Mouse (Mus musculus) mature B cell (primary cell): ENCODE measurements around the gene Selenbp1.

Source experiments
- in situ Hi-C: fragments of 300-500 bp; cut with MboI; formaldehyde crosslinking; loops from 2 replicates; pipeline ENCODE4 v1.14.3; 2019

Gene Selenbp1

DNA sequence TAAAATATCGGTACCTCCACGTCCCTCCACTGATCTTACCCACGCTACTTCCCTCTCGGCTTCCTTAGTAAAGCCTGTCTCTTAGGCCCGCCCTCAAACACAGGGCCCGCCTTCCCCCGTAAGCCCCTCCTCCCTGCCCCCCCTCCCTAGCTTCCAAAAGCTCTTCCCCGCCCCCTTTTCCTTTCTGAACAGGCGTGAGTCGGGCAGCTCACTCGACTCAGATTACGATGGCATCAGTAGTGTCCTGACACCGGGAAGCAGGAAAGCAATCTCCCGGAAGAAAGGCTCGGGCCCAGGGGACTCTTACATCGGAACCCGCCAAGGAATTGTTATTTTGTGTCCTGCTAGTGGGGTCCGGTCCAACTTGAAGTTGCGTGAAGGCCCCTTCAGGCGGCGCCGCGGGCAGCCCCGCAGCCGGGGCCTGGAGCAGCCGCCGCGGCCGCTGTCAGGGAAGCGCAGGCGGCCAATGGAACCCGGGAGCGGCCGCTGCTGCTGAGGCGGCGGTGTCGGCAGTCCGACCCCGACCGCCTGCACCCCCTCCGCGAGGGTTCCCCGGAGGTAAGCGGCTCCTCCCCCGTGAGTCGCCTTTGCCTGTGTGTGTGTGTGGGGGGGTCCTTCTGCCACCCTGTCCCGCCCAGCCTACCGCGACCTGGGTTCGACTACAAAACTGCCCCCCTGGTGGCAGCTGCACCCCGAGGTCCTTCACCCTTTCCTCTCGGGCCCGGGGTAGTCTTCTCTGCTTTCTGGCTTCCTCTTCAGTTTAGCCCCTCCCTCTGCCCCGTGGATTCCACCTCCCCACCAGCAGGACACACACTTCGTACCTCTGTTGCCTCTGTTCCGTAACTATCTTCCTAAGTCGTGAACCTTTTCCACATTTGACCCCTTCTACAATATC lies 41.9 kb downstream of the Selenbp1 start, which contains the start of gene Pi4kb:
TSS of gene Pi4kb (plus strand) at position 204 of the 895 bp plus-strand sequence.
- in situ Hi-C loops: no loop called here

DNA sequence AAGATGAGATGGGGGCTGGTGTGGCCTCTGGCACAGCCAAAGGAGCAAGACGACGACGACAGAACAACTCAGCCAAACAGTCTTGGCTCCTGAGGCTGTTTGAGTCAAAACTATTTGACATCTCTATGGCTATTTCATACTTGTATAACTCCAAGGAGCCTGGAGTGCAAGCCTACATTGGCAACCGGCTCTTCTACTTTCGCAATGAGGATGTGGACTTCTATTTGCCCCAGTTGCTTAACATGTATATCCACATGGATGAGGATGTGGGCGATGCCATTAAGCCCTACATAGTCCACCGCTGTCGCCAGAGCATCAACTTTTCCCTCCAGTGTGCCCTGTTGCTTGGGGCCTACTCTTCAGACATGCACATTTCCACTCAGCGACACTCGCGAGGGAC lies 51.5 kb downstream of the Selenbp1 start:
- in situ Hi-C loops: no loop called here

DNA sequence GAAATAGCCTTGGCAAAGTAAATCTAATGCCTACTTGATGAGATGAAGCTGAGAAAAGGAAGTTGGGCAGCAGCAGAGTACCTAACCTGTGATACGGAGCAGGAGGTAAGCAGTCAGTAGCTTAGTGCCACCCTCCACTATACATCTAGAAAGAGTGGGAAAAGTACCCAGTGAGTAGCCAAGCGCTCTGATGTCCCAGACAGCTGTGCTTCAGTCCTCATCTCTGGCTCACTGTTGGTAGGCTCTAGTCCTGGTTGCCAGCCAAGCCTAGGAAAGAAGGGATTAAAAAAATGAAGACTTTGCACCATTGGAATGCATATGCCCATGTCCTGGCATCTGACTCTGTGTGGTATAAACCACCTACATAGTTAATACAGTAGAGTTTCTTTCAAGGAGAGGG lies 52.7 kb downstream of the Selenbp1 start:
- in situ Hi-C loops: no loop called here

DNA sequence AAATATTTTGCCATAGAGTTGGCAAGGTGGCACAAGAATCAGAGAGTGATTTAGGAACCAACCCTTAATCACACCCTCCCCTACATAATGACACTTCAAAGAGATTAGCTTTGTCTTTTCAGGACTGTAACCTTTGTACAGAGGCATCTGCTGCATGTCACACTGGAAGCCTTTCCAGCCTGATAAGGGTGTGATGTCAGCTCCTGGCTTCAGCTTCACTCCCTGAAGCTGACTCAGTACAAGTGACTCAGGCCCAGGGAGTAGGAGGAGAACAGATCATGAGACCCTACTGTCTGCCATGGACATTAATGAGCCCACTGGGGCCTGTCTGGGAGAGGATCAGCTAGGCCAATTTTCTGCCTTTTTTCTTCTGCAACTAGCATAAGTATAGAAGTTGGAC lies 54.7 kb downstream of the Selenbp1 start:
- in situ Hi-C loops: no loop called here

DNA sequence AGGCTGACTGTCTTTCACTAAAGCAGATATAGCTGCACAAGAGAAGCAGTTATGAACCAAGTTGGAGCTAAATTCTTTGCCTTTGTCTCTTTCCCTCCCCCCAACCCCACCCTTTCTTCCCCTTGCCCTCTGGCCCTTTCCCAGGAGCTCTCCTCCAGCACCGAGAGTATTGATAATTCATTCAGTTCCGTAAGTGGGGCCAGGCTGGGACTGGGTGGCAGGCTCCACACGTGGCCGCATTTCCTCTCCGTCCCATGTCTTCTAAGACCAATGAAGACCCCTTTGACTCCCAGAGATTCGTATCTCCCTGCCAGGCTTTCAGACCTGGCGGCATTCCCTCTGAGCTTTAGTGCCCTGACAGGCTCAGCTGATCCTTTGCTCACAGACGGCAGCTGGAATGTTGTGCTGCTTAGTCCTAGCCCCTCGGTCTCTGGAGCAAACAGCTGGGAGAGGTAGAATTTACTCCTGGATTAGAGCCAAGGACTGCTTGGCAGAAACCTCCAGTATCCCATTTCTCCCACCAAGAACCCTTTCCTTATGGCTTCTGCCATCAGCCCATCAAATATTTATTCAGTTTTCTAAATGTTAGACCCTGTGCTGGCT lies 56.4 kb downstream of the Selenbp1 start:
- in situ Hi-C loops: no loop called here
